Mouse (Mus musculus) 3T3-L1 (cell line): ENCODE data around the gene Kdelc1.

Experiments used
- DNase-seq: peaks from one replicate; pipeline ENCODE4 v3.0.0-alpha.2; 2015; ENCODE audit warnings: low read depth, low spot score

Gene Kdelc1

DNA sequence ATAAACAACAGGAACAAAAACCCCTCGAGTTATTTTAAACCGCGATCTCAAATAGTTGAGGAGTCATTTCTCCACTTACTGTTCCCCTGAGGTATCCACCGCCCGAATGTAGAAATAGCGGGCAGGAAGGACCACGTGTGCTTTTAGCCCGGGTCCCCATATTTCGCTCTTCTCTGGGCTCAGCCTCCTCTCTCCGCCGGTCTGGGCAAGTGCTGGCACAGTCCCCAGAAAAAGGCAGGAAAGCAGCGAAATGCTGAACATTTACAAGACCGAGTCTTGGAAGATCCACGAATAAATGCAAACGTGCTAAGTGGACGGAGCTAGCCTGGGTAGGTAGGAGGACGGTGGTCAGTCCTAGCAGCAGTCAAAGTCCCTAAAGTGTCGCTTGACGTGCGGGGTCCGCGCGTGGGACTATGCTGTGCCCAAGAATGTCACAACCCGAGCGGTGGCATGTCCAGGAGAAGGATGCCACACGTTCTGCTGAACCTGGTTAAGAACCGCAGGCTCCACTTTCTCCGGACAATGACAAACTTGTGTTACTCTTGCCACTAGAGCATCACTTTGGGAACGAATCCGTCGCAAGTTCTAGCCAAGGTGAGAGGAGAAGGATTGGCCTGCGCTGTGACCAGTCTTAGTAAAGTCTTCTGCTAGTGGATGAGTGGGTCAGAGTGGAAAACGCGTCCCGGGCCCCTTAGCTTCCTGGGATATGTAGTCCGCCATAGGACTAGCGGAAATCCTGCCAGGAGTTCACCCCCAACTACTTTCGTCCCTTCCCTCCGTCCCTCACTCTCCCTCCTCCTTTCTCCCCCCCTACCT, at the start of gene Kdelc1, which contains the start of gene Bivm:
TSS of gene Kdelc1 (minus strand) at position 570 of the 816 bp plus-strand sequence.
TSS of gene Bivm (plus strand) at position 719 of the 816 bp plus-strand sequence.
- peak; percentile 99 for DNase-seq

- peak; percentile 25 for DNase-seq
These were observed 49.3 kb upstream of the Kdelc1 start for GRCm38 (mm10) chr1:44167859-44168383.

- no peak for DNase-seq
These were observed 43.8 kb upstream of the Kdelc1 start for GRCm38 (mm10) chr1:44162389-44162788.

DNA sequence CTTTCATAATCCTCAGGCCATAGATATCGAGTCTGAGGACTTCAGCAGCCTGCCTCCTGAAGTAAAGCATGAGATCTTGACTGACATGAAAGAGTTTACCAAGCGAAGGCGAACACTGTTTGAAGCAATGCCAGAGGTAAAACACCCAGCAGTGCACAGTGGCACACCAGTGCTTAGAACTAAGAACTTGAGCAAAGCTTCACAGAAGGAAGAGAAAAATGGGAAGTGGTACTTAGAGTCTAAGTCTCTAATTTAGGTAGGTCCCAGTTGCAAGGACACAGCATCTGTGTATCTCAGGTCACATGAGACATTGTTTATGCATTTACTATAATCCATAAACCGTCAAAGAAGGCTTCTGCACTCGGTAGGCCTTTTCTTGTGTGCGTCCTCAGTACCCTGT, 43.2 kb upstream of the Kdelc1 start:
- no peak for DNase-seq

DNA sequence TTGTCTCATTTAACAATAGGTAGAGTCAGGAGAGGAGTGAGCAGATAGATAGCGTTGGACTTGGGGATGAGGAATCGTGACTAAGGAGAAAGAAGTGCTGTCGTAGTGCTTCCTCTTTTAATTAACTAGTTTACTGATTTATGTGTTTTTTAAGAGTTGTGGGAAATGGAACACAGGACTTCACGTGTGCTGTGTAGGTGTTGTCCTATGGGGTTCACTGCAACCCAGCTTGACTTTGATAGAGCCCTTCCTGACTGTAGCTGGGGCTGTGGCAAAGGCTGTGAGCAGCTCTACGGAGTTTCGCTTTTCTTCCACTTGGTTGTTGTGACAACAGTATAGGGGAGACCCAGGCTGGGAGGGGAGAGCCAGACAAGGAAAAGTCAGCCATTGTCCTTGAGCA, 39.7 kb upstream of the Kdelc1 start:
- DNase-seq, result no peak

- DNase-seq, result peak; percentile 54
These were observed 36.7 kb upstream of the Kdelc1 start for GRCm38 (mm10) chr1:44155287-44155686.

DNA sequence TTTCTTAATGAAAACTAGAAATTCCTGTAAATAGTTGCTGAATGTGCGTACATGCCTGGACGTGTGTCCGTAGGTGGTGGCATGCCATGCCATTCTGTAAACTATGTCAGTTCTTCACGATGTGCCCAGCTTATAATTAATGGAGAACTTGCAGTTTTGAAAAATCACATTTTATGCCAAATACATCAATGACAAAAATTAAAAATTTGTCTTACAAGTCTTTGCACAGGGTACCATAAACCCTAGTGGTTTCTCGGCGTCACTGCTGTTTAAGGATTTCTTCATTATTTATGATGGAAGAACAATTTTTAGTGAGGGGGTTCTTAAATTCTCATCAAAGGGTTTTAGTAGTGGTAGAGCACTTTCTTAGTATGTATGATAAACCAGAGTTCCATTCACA, 30.1 kb upstream of the Kdelc1 start:
- DNase-seq, result peak; percentile 47

GRCm38 (mm10) chr1:44147563-44148381, 29.2 kb upstream of the Kdelc1 start, which contains the start of gene Ercc5:
TSS of gene Ercc5 (plus strand) at chr1:44147744.
- DNase-seq, result peak; percentile 95

DNA sequence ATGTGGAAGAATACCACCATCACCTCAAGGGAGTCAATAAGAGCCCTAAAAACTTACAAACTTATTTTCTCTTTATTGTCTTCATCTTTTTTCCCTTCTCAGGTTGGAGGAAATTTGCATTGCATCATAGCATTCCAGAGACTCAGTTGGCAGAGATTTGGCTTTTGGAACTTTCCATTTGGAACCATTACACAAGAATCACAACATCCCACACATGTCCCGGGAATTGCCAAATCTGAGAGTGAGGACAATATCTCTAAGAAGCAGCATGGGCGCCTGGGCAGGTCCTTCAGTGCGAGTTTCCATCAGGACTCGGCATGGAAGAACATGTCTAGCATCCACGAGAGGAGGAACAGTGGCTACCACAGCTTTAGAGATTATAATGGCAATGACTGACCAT, 24.1 kb upstream of the Kdelc1 start:
- DNase-seq, result peak; percentile 55

- no peak for DNase-seq
These were observed 21.6 kb upstream of the Kdelc1 start for GRCm38 (mm10) chr1:44140232-44140631.

- no peak for DNase-seq
These were observed 11.4 kb upstream of the Kdelc1 start for GRCm38 (mm10) chr1:44129929-44130581.

DNA sequence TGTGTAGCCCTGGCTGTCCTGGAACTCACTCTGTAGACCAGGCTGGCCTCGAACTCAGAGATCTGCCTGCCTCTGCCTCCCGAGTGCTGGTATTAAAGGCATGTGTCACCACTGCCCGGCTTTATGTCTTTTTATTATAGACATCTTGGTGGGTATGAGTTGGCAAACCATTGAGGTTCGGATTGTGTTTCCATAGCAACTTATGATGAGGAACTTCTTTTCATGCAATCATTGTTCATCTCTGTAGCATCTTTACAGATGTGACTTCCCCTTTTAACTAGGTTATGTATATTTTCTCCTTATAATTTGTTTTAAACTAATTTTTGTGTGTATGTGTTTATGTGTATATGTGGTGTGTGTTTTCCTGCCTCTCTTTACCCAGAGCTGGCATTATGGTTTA, 7.0 kb upstream of the Kdelc1 start:
- no peak for DNase-seq

DNA sequence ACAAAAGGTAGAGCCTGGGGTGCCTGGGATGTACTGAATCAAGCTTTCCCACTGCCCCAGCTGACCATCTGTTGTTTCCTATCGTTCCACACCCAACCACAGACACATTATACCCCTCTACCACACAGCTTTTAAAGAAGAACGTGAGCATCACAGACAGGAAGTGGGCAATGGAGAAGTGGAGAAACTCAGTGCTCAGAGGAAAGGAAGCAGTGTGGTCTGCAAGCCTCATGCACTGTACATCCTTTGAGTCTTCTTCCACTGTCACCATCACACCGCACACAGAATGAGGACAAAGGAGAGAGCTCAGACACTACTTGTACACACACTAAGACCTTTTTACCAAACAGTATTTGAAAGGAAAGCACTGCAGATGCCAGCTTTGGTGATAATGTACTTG, 3.6 kb upstream of the Kdelc1 start:
- no peak for DNase-seq

DNA sequence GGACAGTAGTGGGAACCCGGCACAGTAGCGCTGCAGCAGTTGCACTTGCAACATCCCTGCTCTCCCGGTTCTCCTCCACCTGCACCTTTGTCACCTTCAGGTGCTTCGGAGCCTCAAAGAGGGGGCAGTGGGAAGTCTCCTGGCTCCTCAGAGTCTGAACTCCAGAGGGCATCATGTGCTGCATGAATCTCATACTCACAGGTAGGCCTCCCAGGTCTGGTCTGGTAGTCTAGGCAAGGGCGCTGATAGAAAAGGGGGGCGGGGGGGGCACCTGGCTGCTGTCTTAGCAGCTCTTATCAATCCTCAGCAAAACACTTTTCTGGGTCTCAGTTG, 1.4 kb upstream of the Kdelc1 start:
- no peak for DNase-seq

DNA sequence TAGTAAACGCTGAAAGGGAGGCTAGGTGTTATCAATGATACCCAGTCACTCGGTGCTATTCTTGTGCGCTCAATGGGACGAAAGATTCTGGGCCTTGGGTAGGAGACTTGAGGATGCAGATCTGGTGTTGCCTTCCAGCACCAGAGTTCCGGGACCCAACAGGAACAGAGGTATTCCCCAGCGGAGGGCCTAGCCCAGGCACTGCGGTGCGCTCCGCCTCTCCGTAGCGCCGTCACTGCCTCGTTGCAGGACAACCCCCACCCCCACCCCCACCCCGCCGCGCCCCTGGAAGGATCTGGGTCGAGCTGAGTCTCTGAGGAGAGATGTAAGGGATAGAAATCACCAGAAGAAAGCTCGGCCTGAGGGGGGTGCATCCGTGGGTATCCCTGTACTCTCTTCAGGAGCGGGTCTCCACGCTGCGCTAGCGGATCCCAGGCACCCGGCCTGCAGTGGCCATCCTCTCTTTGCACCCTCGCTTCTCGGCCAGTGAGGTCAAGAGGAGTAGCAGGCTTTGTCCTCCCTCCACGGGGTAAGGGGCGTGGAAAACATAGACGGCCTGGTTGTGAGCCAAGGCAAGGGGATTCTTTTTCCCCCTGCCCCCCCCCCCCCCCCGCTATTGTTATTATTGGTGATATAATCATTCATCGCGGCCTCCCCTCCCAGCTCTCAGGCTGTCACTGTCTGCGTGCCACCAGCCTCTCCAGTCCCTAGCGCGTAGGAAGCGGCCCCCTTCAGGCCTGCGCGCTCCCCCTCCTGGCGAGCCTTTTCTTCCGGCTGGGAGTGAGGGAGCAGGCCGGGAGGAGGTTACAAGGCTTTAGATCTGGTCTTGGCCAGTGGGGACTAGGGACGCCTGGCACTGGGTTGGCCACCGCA, 829 bp upstream of the Kdelc1 start:
- peak; percentile 86 for DNase-seq

DNA sequence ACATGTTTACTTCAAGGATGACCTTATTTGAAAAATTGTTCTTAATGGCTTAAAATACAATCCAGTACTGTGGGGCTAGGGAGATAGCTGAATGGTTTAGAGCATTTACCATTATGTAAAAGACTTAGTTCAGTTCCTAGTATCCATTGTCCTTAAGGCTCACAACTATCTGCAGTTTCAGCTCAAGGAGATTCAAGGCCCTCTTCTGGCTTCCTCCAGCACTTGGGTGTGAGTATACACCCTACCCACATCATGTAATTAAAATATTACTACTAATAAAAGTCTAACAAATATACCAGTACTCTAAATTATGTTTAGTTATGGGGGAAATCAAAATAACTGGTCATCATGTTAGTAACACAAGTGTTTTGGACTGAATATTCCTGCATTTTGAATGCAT, 1.0 kb downstream of the Kdelc1 start:
- peak; percentile 34 for DNase-seq

DNA sequence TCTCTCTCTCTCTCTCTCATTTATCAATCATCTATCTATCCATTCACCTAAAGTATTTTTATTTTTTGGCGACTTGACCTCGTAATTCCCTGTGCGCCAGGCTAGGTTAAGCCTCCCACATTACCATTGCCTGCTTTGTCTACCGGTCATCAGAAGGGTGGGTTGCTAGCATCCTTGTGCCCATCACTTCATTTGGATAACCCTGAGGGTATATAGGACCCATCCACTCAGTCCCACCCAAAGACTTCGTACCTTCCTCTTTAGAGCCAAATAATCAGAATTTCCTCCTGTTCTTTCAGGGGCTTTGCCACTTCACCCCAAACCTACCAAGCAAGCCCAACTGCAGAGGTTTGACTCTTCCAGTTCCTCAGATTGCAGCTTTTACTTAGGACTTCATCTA, 15.7 kb downstream of the Kdelc1 start:
- peak; percentile 27 for DNase-seq

DNA sequence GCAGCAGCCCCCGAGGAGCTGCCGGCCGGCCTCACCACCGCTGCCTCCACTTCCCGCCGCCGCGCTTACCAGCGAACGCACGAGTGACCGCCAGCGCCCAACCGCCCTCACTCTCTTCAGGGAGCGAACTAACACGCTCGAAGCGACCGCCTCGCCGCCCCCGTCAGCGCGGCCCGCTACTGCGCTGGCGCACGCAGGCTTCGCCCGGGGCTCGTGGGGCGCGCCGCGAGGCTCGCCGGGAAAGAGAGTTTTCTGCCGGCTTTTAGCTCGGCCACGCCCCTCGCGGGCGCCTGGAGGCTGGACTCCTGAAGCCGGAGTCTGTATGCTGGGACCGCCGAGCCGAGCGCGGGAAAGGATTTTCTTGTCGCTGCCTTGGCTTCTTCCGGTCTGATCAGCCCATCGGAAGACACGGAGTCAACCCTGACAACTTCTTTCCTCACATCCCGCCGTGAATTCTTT, 16.3 kb downstream of the Kdelc1 start, which contains the start of gene Tex30:
TSS of gene Tex30 (minus strand) at position 183 of the 459 bp plus-strand sequence.
- peak; percentile 95 for DNase-seq

DNA sequence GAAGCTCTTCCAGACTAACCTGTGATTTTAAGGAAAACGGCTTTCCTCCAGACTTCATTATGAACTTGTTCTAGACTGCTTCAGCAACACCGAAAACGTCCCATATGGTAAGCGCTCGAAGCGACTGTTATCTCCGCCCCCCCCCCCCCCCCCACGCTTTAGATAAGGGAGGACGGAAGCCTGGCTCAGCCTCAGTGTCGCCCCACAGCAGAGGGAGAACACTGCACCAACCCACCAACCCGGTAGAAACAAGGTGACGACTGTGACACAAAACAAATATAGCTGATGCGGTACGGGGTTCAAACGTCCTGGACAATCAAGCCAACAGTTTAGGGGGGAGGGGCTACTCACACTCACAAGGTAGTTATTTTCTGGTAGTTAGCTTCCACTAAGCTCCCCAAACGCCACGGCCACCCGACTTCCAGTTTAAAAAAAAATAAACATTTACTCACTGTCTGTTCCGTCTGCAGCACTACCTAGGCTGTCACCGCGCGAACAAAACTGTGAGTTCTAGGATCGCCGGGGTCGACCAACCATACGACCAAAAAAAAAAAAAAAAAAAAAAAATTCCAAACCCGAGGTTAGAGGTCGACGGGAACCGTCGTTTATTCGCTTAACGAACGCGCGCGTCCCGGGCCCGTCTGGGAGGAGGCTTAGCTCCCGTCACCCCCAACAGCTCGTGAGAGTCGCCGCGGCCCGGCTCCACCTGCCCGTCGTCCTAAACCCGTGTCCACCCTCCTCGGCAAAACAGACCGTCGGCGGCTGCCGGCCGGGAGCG, 17.0 kb downstream of the Kdelc1 start:
- peak; percentile 56 for DNase-seq

GRCm38 (mm10) chr1:44064625-44065024, 54.0 kb downstream of the Kdelc1 start:
- peak; percentile 80 for DNase-seq
